Mouse (Mus musculus) hindbrain, embryonic 11.5 days (tissue): ENCODE data around the gene Bri3bp. TPM values are rescaled to one million over a fixed set of nuclear protein-coding genes. Genes with fewer than 3 reads are reported as not detected.

ENCODE experiments used
- ATAC-seq: fragments of 200-750 bp; cut with Nextera tagmentation; 2 replicates; pipeline ENCODE4 v1.8.0; 2017; ENCODE audit warnings: mild to moderate bottlenecking, moderate TSS enrichment, moderate library complexity; ENCODE audit not compliant: low FRiP score
- DNase-seq: peaks from one replicate; pipeline ENCODE4 v3.0.0-alpha.2; 2015; ENCODE audit warnings: low spot score
- H3K27ac ChIP-seq: fragments of 300-500 bp; sonication (generic); 2 replicates; pipeline ENCODE4 v1.5.1; 2014; ENCODE audit warnings: mild to moderate bottlenecking, low read depth, low read length
- H3K27me3 ChIP-seq: fragments of 300-500 bp; sonication (generic); 2 replicates; pipeline ENCODE4 v1.6.1; 2014; ENCODE audit warnings: mild to moderate bottlenecking, low read length, moderate library complexity, mixed read lengths; ENCODE audit not compliant: control insufficient read depth, insufficient read depth
- H3K36me3 ChIP-seq: fragments of 300-500 bp; sonication (generic); 2 replicates; pipeline ENCODE4 v1.6.1; 2014; ENCODE audit warnings: mild to moderate bottlenecking, low read length, moderate library complexity, mixed read lengths; ENCODE audit not compliant: control insufficient read depth, insufficient read depth
- H3K4me1 ChIP-seq: fragments of 300-500 bp; sonication (generic); replicated peaks from 2 replicates; pipeline ENCODE4 v1.6.1; 2014; ENCODE audit warnings: low read length, mixed read lengths; ENCODE audit not compliant: control insufficient read depth, insufficient read depth
- H3K4me2 ChIP-seq: fragments of 300-500 bp; sonication (generic); replicated peaks from 2 replicates; pipeline ENCODE4 v1.6.1; 2014; ENCODE audit warnings: mild to moderate bottlenecking, low read depth, low read length
- H3K4me3 ChIP-seq: fragments of 300-500 bp; sonication (generic); 2 replicates; pipeline ENCODE4 v1.5.1; 2014; ENCODE audit warnings: low read depth, low read length
- H3K9ac ChIP-seq: fragments of 300-500 bp; sonication (generic); 2 replicates; pipeline ENCODE4 v1.6.1; 2014; ENCODE audit warnings: low read depth, low read length
- H3K9me3 ChIP-seq: fragments of 300-500 bp; sonication (generic); 2 replicates; pipeline ENCODE4 v1.6.1; 2016; ENCODE audit warnings: low read length; ENCODE audit not compliant: control insufficient read depth
- WGBS: fragments of 180-500 bp; shearing (Covaris S2); extraction: QIAGEN DNeasy Blood & Tissue Kit; methylation state at CpG from one replicate; pipeline ENCODE4 v1.1.7; 2014; 5-methylcytosine and 5-hydroxymethylcytosine counted together
- polyA plus RNA-seq: library from polyadenylated mRNA; unstranded; fragments of >200 nt; fragmentation: Nextera tagmentation; extraction: Ambion mirVana; gene quantifications from 2 replicates; pipeline ENCODE4 v1.2.1, GENCODE M21; 2014

Bri3bp gene
- polyA plus RNA-seq, 1 experiment from 2014 or later: 30.8 TPM

DNA sequence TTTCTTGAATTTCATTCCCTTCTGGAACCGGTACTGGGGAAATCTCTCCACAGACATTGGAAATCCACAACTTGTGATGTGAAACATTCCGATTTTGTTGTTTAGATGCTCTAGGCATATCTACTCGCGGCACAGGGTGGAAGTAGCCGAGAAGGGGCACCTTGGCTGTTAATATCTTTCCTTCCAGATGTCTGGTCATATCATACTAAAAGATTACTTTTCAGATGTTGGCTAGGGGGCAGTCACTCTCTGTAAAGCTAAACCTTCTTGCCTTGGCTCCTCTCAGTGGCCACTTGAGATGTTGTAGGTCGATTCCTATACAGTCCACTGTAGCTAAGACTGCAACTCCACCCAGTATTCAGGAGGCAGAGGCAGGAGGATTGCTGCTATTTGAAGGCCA is 14.7 kb downstream of the Bri3bp start:
- H3K27me3 ChIP-seq: no peaks in the 10 kb centered on the region
- no peak overlapping the region for H3K4me3 ChIP-seq
- no peak for ATAC-seq
- no peak for DNase-seq
- H3K36me3 ChIP-seq: no peaks in the 10 kb centered on the region; the same call in 1 of the 2 replicates
- no peak overlapping the region for H3K9ac ChIP-seq
- H3K4me1 ChIP-seq: no peaks in the 10 kb centered on the region
- H3K9me3 ChIP-seq: no peaks in the 10 kb centered on the region
- WGBS: 92% methylated on average over 6 of the region's 6 CpGs
- no peak overlapping the region for H3K4me2 ChIP-seq
- H3K27ac ChIP-seq: no peak overlapping the region

DNA sequence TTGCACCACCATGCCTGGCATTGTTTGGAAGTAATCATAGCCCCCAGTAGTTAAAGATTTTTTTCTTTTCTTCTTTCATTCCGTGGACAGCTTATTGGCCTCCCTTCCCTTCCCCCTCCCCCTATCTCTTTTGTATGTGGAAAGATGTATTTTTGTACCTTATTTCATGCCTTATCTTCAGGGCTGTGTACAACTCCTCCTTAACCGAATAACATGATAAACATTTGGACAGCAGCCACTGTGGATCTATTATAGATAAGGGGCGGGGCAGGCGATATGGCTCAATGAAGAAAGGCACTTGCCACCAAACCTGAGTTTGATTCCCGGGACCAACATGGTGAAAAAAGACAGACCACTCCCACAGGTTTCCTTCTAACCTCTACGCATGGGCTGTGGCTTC is 16.2 kb downstream of the Bri3bp start:
- Histone ChIP-seq H3K4me3 (no peak overlapping the region), H3K9me3 (no peaks in the 10 kb centered on the region), H3K9ac (no peak overlapping the region), H3K27me3 (no peaks in the 10 kb centered on the region), H3K27ac (no peak overlapping the region), H3K4me2 (no peak overlapping the region), H3K4me1 (no peaks in the 10 kb centered on the region), H3K36me3 (no peaks in the 10 kb centered on the region; the same call in 1 of the 2 replicates)
- no peak for DNase-seq
- 90% methylated on average over 6 of the region's 6 CpGs for WGBS
- ATAC-seq: no peak

DNA sequence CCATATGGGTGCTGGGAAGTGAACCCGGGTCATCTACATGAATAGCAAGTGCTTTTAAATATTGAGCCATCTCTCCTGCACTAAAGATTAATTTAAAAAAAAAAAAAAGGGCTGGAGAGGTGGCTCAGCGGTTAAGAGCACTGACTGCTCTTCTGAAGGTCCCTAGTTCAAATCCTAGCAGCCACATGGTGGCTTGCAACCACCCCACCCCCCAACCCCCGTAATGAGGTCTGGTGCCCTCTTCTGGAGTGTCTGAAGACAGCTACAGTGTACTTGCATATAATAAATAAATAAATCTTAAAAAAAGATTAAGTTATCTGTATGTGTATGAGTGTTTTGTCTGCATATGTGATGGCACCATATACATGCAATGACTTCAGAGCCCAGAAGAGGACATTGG is 19.2 kb downstream of the Bri3bp start:
- ATAC-seq (no peak), DNase-seq (no peak)
- H3K4me3 ChIP-seq: no peak overlapping the region
- H3K27me3 ChIP-seq: no peaks in the 10 kb centered on the region
- no peak overlapping the region for H3K4me2 ChIP-seq
- H3K36me3 ChIP-seq: no peaks in the 10 kb centered on the region
- H3K9me3 ChIP-seq: no peaks in the 10 kb centered on the region
- H3K4me1 ChIP-seq: no peaks in the 10 kb centered on the region
- no peak overlapping the region for H3K9ac ChIP-seq
- no peak overlapping the region for H3K27ac ChIP-seq
- WGBS: 80% methylated on average over 3 of the region's 3 CpGs

DNA sequence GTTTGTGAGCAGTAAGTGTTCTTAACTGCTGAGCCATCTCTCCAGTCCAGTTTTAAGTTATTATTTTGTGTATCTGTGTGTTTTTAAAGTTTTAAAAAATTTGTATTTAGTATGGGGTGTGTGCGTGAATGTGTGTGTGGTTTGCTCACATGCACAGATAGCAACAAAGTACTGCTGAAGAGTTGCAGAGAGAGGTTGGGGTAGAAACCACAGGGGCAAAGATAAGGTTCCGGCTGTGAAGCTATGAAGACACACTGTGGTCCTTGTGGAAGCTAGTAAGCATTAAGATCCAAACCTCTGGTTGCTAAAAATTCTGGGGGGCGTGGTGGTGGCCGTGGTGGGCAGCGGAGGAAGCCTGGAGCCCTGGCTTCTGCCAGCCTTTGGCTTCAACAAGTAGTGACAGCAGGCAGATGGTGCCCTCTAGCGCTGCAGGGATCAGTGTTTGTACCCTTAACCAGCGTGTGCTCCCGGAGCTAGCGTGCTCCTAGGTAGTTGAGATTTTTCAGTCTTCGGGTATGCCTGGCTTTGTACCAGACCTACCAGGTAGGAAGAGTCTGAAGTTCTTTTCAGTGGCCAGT is 20.6 kb downstream of the Bri3bp start:
- no peaks in the 10 kb centered on the region for H3K36me3 ChIP-seq
- no peak overlapping the region for H3K9ac ChIP-seq
- H3K4me3 ChIP-seq: no peak overlapping the region
- H3K4me2 ChIP-seq: no peak overlapping the region
- DNase-seq (no peak), ATAC-seq (no peak)
- H3K4me1 ChIP-seq: no peaks in the 10 kb centered on the region
- H3K9me3 ChIP-seq: no peaks in the 10 kb centered on the region
- no peak overlapping the region for H3K27ac ChIP-seq
- no peaks in the 10 kb centered on the region for H3K27me3 ChIP-seq
- WGBS: 55% methylated on average over 10 of the region's 10 CpGs

DNA sequence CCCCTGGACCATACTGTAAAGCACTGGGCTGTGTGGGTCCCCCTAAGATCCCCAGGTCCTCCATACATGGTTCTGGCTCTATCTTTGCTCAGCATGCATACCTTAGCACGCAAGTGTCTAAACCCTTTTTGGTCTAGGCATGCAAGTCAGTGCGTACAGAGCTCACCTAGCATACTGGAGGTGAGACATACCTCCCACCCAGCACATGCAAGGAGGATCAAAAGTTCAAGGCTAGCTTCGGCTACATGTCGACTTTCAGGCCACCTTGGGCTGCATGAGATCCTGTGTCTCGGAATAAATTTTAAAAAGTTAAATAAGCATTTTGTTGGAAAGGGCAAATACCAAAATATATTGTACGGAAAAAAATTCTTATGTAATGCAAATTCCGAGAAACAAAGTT is 23.8 kb downstream of the Bri3bp start:
- H3K4me2 ChIP-seq: no peak overlapping the region

DNA sequence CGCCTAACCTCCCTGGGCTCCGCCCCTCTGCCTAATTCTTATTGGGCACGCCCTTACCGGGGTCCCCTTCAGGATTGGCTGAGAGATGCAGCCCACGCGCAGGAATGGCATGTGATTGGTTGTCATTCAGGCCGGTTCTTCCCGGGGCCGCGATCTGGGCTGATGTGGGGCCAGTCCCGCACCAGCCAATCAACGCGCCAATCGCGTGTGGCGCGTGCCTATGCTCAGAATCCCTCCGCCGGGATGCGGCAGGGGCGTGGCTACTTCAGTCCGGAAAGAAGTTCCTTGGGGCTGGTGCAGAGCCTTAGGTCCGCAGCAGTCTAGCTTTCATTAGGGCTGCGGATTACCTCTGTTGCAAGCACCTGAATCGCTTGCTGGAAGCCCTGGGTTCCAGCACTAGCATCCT is 24.3 kb downstream of the Bri3bp start:
- H3K27me3 ChIP-seq: no peaks in the 10 kb centered on the region
- H3K27ac ChIP-seq: no peak overlapping the region
- H3K4me2 ChIP-seq: peak overlapping the region; percentile 29; the same call in 1 of the 2 replicates
- no peak overlapping the region for H3K9ac ChIP-seq
- H3K4me1 ChIP-seq: no peaks in the 10 kb centered on the region
- no peaks in the 10 kb centered on the region for H3K36me3 ChIP-seq
- WGBS: 3% methylated on average over 25 of the region's 25 CpGs
- H3K4me3 ChIP-seq: peak overlapping the region; percentile 25; the same call in 1 of the 2 replicates
- peak; percentile 96 for DNase-seq
- peak; percentile 99 for ATAC-seq
- no peaks in the 10 kb centered on the region for H3K9me3 ChIP-seq

More for the DNA sequence above, 23.8 kb downstream of the Bri3bp start:
- DNase-seq: no peak
- H3K9me3 ChIP-seq: no peaks in the 10 kb centered on the region
- H3K27me3 ChIP-seq: no peaks in the 10 kb centered on the region
- H3K27ac ChIP-seq: no peak overlapping the region; the same call in 1 of the 2 replicates
- no peak overlapping the region for H3K9ac ChIP-seq
- 44% methylated on average over 7 of the region's 7 CpGs for WGBS
- ATAC-seq: peak; percentile 41; the same call in 1 of the 2 replicates
- H3K36me3 ChIP-seq: no peaks in the 10 kb centered on the region
- H3K4me3 ChIP-seq: no peak overlapping the region
- H3K4me1 ChIP-seq: no peaks in the 10 kb centered on the region

DNA sequence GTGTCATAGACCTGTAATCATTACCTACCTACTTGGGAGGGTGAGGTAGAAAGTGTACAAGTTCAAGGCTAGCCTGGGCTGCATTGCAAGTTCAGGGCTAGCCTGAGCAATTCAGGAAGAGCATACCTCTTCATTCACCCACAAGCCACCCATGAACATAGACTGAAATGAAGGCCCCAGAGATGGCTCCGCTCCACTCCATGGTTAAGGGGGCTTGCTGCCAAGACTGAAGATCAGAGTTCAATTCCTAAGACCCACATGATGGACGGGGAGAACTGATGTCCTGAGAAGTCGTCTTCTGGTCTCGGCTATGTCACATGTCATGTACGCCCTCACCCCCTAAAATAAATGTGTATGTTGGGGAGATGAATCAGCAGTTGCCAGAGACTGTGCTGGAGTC is 25.1 kb downstream of the Bri3bp start:
- Histone ChIP-seq H3K36me3 (no peaks in the 10 kb centered on the region), H3K4me2 (no peak overlapping the region), H3K9me3 (no peaks in the 10 kb centered on the region), H3K27me3 (no peaks in the 10 kb centered on the region), H3K4me3 (no peak overlapping the region), H3K27ac (no peak overlapping the region), H3K9ac (no peak overlapping the region), H3K4me1 (no peaks in the 10 kb centered on the region)
- no peak for ATAC-seq
- 92% methylated on average over 5 of the region's 5 CpGs for WGBS
- no peak for DNase-seq

DNA sequence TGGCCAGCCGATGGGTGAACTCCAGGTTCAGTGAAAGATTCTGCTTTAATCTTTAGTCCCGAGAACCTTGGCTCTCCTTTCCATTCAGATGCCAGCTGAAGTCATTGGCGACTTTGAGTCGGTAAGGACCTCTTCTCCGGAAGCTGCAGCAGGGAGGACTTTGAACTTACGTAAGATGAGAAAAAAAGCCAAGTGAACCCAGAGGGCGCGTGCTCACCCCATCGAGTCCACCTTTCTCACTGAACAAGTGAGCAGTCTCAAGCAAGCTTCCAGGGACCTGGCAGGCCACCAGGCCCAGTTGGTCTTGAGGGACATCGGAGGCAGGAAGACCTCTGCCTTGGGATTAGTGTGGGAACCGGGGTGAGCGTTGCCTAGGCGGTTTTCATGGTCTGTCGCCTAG is 25.9 kb downstream of the Bri3bp start:
- ATAC-seq: no peak
- Histone ChIP-seq H3K4me3 (no peak overlapping the region), H3K9ac (no peak overlapping the region), H3K36me3 (no peaks in the 10 kb centered on the region), H3K9me3 (no peaks in the 10 kb centered on the region), H3K27ac (no peak overlapping the region), H3K4me1 (no peaks in the 10 kb centered on the region), H3K27me3 (no peaks in the 10 kb centered on the region), H3K4me2 (no peak overlapping the region)
- WGBS: 91% methylated on average over 14 of the region's 14 CpGs
- no peak for DNase-seq

DNA sequence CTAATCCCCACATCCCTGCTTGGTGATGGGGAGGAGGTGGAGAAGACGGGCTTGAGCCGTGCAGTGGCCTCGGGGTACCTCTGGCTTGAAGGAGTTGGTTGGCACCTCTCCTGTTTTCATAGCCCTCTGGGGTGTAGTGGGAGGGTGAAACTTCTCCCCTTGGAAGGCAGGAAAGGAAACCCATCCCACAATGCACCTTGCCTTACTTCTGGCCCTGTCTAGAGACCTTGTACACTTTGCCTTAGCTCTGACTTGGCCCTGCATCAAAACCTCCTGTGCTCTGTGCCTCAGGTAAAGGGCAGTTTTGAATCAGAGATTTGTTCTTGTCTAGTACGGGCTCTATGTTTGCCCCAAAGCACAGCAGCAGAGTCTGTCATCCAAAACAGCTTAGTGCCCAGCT is 29.3 kb downstream of the Bri3bp start:
- Histone ChIP-seq H3K9ac (no peak overlapping the region), H3K4me2 (no peak overlapping the region), H3K36me3 (no peaks in the 10 kb centered on the region), H3K4me3 (no peak overlapping the region), H3K27ac (no peak overlapping the region), H3K4me1 (no peaks in the 10 kb centered on the region), H3K9me3 (no peaks in the 10 kb centered on the region), H3K27me3 (no peaks in the 10 kb centered on the region)
- ATAC-seq (no peak), DNase-seq (no peak)
- 89% methylated on average over 4 of the region's 4 CpGs for WGBS
